Mouse (Mus musculus) limb, embryonic 13.5 days (tissue): ENCODE measurements at regions not wholly inside any gene's neighbourhood (a gene's known extent, or its start where the extent isn't known, plus 50 kb on each side); places are given as distances from the start of the nearest gene placed in this dataset.

Experiments
- ATAC-seq: fragments of 200-750 bp; cut with Nextera tagmentation; 2 replicates; pipeline ENCODE4 v1.8.0; 2017; ENCODE audit warnings: low read depth, moderate number of reproducible peaks, moderate TSS enrichment; ENCODE audit not compliant: low FRiP score
- H3K27ac ChIP-seq: fragments of 300-500 bp; sonication (generic); 2 replicates; pipeline ENCODE4 v1.5.1; 2015; ENCODE audit warnings: inconsistent platforms, mild to moderate bottlenecking, moderate library complexity
- H3K27me3 ChIP-seq: fragments of 300-500 bp; sonication (generic); 2 replicates; pipeline ENCODE4 v1.6.1; 2015; ENCODE audit warnings: mild to moderate bottlenecking, inconsistent platforms
- H3K36me3 ChIP-seq: fragments of 300-500 bp; sonication (generic); 2 replicates; pipeline ENCODE4 v1.6.1; 2015; ENCODE audit warnings: inconsistent platforms, mild to moderate bottlenecking, moderate library complexity
- H3K4me1 ChIP-seq: fragments of 300-500 bp; sonication (generic); 2 replicates; pipeline ENCODE4 v1.6.1; 2015; ENCODE audit warnings: inconsistent platforms
- H3K4me2 ChIP-seq: fragments of 300-500 bp; sonication (generic); replicated peaks from 2 replicates; pipeline ENCODE4 v1.6.1; 2015; ENCODE audit warnings: inconsistent platforms, mild to moderate bottlenecking, moderate library complexity
- H3K4me3 ChIP-seq: fragments of 300-500 bp; sonication (generic); 2 replicates; pipeline ENCODE4 v1.5.1; 2015; ENCODE audit warnings: moderate library complexity, mild to moderate bottlenecking, inconsistent platforms
- H3K9ac ChIP-seq: fragments of 300-500 bp; sonication (generic); 2 replicates; pipeline ENCODE4 v1.6.1; 2015; ENCODE audit warnings: mild to moderate bottlenecking, inconsistent platforms
- H3K9me3 ChIP-seq: fragments of 300-500 bp; sonication (generic); 2 replicates; pipeline ENCODE4 v1.6.1; 2016; ENCODE audit warnings: inconsistent platforms
- WGBS: fragments of 180-500 bp; shearing (Covaris S2); methylation state at CpG from one replicate; pipeline ENCODE4 v1.1.7; 2015; 5-methylcytosine and 5-hydroxymethylcytosine counted together

DNA sequence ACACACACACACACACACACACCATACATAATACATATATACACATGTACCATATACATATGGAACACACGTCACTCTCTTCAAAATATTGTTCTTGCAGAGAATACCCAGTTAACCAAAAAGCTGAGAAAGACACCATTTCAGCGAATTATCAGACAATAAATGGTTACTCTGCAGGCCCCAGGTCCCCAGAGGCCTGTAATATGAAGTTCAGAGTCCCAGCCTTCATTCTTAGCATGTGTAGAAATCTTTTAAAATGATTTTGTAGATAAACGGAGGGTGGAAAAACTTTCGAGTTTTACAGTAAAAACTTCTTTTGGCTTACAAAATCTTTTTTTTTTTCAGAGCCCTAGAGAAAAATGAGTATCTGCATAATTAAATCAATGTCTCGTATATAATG, 58.7 kb upstream of the Sash1 start:
- 43% methylated on average over 5 of the region's 5 CpGs for WGBS
- Histone ChIP-seq H3K4me2 (peak overlapping the region; percentile 57), H3K9ac (no peak overlapping the region), H3K27me3 (0 out of 2 replicates have a peak, but pooled peaks cover 5% of the 10 kb centered on the region), H3K4me1 (peaks cover 9% of the 10 kb centered on the region), H3K4me3 (peak overlapping the region; percentile 30), H3K36me3 (no peaks in the 10 kb centered on the region), H3K27ac (no peak overlapping the region), H3K9me3 (no peaks in the 10 kb centered on the region)
- ATAC-seq, result no peak

DNA sequence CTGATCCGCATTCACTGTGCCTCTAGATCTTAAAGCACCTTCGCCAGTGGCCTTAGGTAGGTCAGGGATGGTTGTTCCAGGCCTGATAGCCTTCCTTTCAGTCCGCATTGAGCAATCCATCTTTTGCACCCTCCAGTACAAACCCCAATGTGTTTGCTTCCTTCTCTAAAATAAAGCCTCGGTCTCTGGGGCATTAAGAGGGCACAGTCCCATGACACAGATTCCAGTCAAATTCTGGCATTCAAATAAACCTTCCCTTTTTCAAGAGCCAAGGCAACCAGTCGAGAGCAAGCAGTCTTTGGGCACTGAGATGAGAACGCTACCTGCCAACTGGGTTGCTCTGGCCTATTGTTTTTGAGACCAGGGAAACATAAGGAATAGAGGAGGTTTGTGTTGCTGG, 57.8 kb upstream of the Sash1 start:
- Histone ChIP-seq H3K27me3 (0 out of 2 replicates have a peak, but pooled peaks cover 5% of the 10 kb centered on the region), H3K4me1 (peaks cover 9% of the 10 kb centered on the region), H3K4me3 (no peak overlapping the region), H3K27ac (no peak overlapping the region), H3K36me3 (no peaks in the 10 kb centered on the region), H3K4me2 (peak overlapping the region; percentile 57; the same call in 1 of the 2 replicates), H3K9ac (no peak overlapping the region), H3K9me3 (no peaks in the 10 kb centered on the region)
- 93% methylated on average over 6 of the region's 6 CpGs for WGBS
- no peak for ATAC-seq

DNA sequence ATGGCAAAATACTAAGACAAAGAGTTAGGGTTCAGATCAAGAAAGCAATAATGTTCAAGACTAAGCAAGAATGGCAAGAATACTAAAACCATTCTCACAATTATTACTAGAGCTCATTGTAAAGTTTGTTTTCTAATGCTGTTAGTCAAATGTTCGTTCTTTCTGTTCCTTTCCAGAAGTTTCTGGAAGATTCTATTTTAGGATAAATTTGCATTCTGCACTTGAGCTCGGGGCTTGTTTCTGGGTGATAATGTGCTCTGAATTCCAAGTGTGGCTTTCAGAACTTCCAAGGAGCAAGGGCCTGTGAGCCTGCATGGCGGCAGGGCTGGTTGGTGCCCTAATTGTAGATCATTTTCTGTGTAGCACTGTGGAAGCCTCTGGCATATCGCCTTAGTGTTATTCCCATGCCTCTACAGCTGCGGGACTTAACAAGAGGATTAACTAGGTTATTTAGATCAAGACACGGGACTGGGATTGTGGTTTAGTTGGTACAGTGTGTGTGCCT, 57.1 kb upstream of the Sash1 start:
- Histone ChIP-seq H3K27ac (no peak overlapping the region), H3K36me3 (no peaks in the 10 kb centered on the region), H3K4me3 (no peak overlapping the region), H3K9me3 (no peaks in the 10 kb centered on the region), H3K4me2 (no peak overlapping the region), H3K27me3 (0 out of 2 replicates have a peak, but pooled peaks cover 5% of the 10 kb centered on the region), H3K4me1 (peaks cover 9% of the 10 kb centered on the region), H3K9ac (no peak overlapping the region)
- WGBS, result 88% methylated on average over 6 of the region's 6 CpGs
- ATAC-seq, result no peak

DNA sequence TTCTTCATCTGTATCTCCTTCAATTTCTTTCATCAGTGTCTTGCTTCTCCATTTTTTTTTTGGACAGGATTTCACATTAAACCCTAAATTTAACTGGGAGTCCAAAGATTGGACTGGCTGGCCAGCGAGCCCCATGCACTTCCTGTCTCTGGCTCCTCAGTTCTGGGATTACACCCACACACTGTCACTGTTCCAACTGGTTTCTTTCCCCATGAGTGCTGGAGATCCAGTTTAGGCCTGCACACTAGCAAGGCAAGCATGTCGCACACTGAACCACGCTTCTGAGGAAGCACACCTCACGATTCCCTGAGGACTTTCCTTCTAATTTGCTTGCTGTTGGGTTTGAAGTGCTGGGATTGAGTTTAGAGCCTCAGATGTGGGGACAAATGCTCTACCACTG, 50.5 kb upstream of the Sash1 start:
- H3K4me3 ChIP-seq, result no peak overlapping the region
- H3K27me3 ChIP-seq, result no peaks in the 10 kb centered on the region
- H3K4me2 ChIP-seq, result no peak overlapping the region
- H3K4me1 ChIP-seq, result peaks cover 6% of the 10 kb centered on the region
- H3K9me3 ChIP-seq, result no peaks in the 10 kb centered on the region
- 81% methylated on average over 4 of the region's 4 CpGs for WGBS
- no peaks in the 10 kb centered on the region for H3K36me3 ChIP-seq
- no peak for ATAC-seq
- no peak overlapping the region for H3K27ac ChIP-seq
- no peak overlapping the region for H3K9ac ChIP-seq
